10 mouse cellular contexts compared by ENCODE assay signal in genomic region chr5:35103086-35103485, GRCm38 (mm10). TPM values are rescaled to one million over a fixed set of nuclear protein-coding genes. Genes with fewer than 3 reads are reported as not detected.
DNase-seq lines count a peak whose midpoint lies in the region; ATAC-seq and TF ChIP-seq lines count a peak whose summit lies in the region.
"Had no signal": no experiment of that assay in that cellular context is flagged by ENCODE, and none has a peak within 500 bp of the region (broad histone marks: within the 10 kb centered on the region; RNA-seq: fewer than 3 reads in every experiment).

No protein-coding gene starts in this region.

- peaks cover 35% of the 10 kb centered on the region for H3K36me3 ChIP-seq in kidney, postnatal 0 days (ENCODE audit: insufficient read depth, low read length)
- peaks cover 45% of the 10 kb centered on the region for H3K36me3 ChIP-seq in forebrain, postnatal 0 days (ENCODE audit: insufficient read depth)

- peak overlapping the region; percentile 38; the same call in 1 of the 2 replicates for H3K9ac ChIP-seq in kidney, postnatal 0 days (ENCODE audit: low read depth, low read length)
- H3K9ac ChIP-seq in forebrain, postnatal 0 days = no peak overlapping the region

- no peak for TF ChIP-seq POLR2A in cerebellum, adult 2 months (IDR thresholded peaks at IDR 0.05; ENCODE audit: borderline replicate concordance, insufficient read depth, low read length)

- peak overlapping the region; percentile 71; the same call in 1 of the 2 replicates for H3K4me2 ChIP-seq in kidney, postnatal 0 days (ENCODE audit: low read length)
- H3K4me2 ChIP-seq in forebrain, postnatal 0 days (ENCODE audit: low read depth) = peak overlapping the region; percentile 63

- ATAC-seq in kidney, postnatal 0 days (replicated peaks; ENCODE audit: low FRiP score, low read depth) = no peak
- ATAC-seq in forebrain, postnatal 0 days = no peak
- peak; percentile 69 for ATAC-seq in megakaryocyte progenitor cell, adult 5-6 weeks (replicated peaks; ENCODE audit: poor library complexity)

- no peaks in the 10 kb centered on the region for H3K9me3 ChIP-seq in kidney, postnatal 0 days (replicated peaks; ENCODE audit: low read length)
- H3K9me3 ChIP-seq in forebrain, postnatal 0 days (ENCODE audit: low read length) = no peaks in the 10 kb centered on the region

- no peak overlapping the region for H3K27ac ChIP-seq in cerebellum, adult 2 months (ENCODE audit: insufficient read depth, low read length)
- H3K27ac ChIP-seq in kidney, postnatal 0 days = no peak overlapping the region
- no peak overlapping the region for H3K27ac ChIP-seq in forebrain, postnatal 0 days (ENCODE audit: low read depth, low read length)

- no peak for TF ChIP-seq CTCF in cerebellum, adult 2 months (IDR thresholded peaks at IDR 0.05; ENCODE audit: borderline replicate concordance, insufficient read depth, low read depth, low read length)
- no peak for TF ChIP-seq CTCF in kidney, postnatal 0 days (IDR thresholded peaks at IDR 0.05; ENCODE audit: low read depth)
- TF ChIP-seq CTCF in forebrain, postnatal 0 days (IDR thresholded peaks at IDR 0.05; ENCODE audit: low read depth) = no peak

- H3K4me1 ChIP-seq in cerebellum, adult 2 months (ENCODE audit: control insufficient read depth, insufficient read depth, low read length) = peaks cover 29% of the 10 kb centered on the region
- H3K4me1 ChIP-seq in kidney, postnatal 0 days (replicated peaks; ENCODE audit: insufficient read depth, low read length) = peaks cover 20% of the 10 kb centered on the region
- peaks cover 13% of the 10 kb centered on the region for H3K4me1 ChIP-seq in forebrain, postnatal 0 days (ENCODE audit: insufficient read depth)

- H3K27me3 ChIP-seq in cerebellum, adult 2 months (ENCODE audit: control insufficient read depth, insufficient read depth, low read length) = no peaks in the 10 kb centered on the region
- H3K27me3 ChIP-seq in kidney, postnatal 0 days (ENCODE audit: insufficient read depth, low read length) = no peaks in the 10 kb centered on the region
- no peaks in the 10 kb centered on the region for H3K27me3 ChIP-seq in forebrain, postnatal 0 days (ENCODE audit: insufficient read depth, low read length)

- peak overlapping the region; percentile 14 for H3K4me3 ChIP-seq in cerebellum, adult 2 months (replicated peaks; ENCODE audit: insufficient read depth, low read depth, low read length)
- no peak overlapping the region for H3K4me3 ChIP-seq in kidney, postnatal 0 days (replicated peaks; ENCODE audit: low read depth, low read length)
- H3K4me3 ChIP-seq in forebrain, postnatal 0 days (ENCODE audit: low read depth, low read length) = no peak overlapping the region

- DNase-seq in cerebellum, adult 2 months = no peak
- no peak for DNase-seq in cerebellum, adult 8-10 months
- no peak for DNase-seq in kidney, postnatal 0 days (ENCODE audit: low spot score)
- no peak for DNase-seq in kidney, postnatal 14 days
- DNase-seq in forebrain, postnatal 0 days = no peak
- DNase-seq in cerebellum, postnatal 10 days = no peak
- no peak for DNase-seq in ovary, postnatal 36 days (ENCODE audit: low spot score)
- DNase-seq: heart, postnatal 4 days; thymus, postnatal 14 days had no signal

- WGBS in cerebellum, adult 2 months = 74% methylated on average over 8 of the region's 8 CpGs
- 70% methylated on average over 8 of the region's 8 CpGs for WGBS in kidney, postnatal 0 days
- 92% methylated on average over 8 of the region's 8 CpGs for WGBS in forebrain, postnatal 0 days

RNA-seq across cellular contexts. Expression of gene Lrpap1, which starts 2.5 kb away (rescaled TPM):
- polyA plus RNA-seq in cerebellum, adult 2 months (2012; rRNA removed) = 112 and 124 TPM in 2 replicates
- 265 and 288 TPM in 2 replicates for polyA plus RNA-seq in kidney, postnatal 0 days (2015; fragmentation: Nextera tagmentation; extraction: Ambion mirVana)
- total RNA-seq in forebrain, postnatal 0 days (2014; rRNA removed) = 96.6 and 99.3 TPM in 2 replicates
- polyA plus RNA-seq in forebrain, postnatal 0 days (2015; fragmentation: Nextera tagmentation; extraction: Ambion mirVana) = 137 and 150 TPM in 2 replicates
- 32.4 and 41.8 TPM in 2 replicates for total RNA-seq in megakaryocyte progenitor cell, adult 5-6 weeks (2015)
- 66.7 and 69.5 TPM in 2 replicates for total RNA-seq in megakaryocyte progenitor cell, adult 5-6 weeks (2017)

RNA-seq across cellular contexts. Expression of gene Dok7, which starts 46.5 kb away (rescaled TPM):
- 17.3 and 19.0 TPM in 2 replicates for polyA plus RNA-seq in cerebellum, adult 2 months (2012; rRNA removed)
- polyA plus RNA-seq in kidney, postnatal 0 days (2015; fragmentation: Nextera tagmentation; extraction: Ambion mirVana) = 0.89 and 1.3 TPM in 2 replicates
- 15.0 and 16.4 TPM in 2 replicates for total RNA-seq in forebrain, postnatal 0 days (2014; rRNA removed)
- 9.6 and 10.1 TPM in 2 replicates for polyA plus RNA-seq in forebrain, postnatal 0 days (2015; fragmentation: Nextera tagmentation; extraction: Ambion mirVana)
- total RNA-seq in megakaryocyte progenitor cell, adult 5-6 weeks (2015) = 0.12 TPM in 1 of 2 replicates, not detected in the other
- total RNA-seq in megakaryocyte progenitor cell, adult 5-6 weeks (2017) = not detected in 2 replicates
